Mouse (Mus musculus): ENCODE results near the gene Armc7. TPM values are rescaled to one million over a fixed set of nuclear protein-coding genes. Genes with fewer than 3 reads are reported as not detected.
A peak's percentile ranks its signal among the peaks of the same experiment; 100 is the strongest.
"Not testable (repeated sequence)": the region's sequence is repeated elsewhere in the genome, so short reads cannot be mapped to it uniquely, and the experiment has no call there.

Armc7 gene
- total RNA-seq, 2 experiments from 2014 or later: 2.3 to 2.6 TPM

DNA sequence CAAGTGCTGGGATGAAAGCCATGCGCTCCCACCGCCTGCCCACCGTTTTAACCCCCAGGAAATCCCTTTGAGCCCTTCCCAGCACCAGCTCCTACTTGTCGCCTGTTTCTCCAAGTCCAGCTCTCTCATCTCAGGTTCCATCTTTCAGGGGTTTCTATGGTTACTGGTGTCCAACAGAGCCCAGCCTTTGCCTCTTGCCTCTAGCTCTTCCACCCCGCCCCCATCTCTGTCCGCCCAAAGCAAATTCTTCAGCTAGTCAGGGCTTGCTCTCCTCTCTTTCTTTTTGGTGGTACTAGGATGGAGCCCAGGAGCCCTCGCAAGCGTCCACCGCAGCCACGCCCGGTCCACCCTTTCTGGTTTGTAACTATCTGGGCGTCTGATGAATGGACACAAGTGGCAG, 9.7 kb downstream of the Armc7 start:
- DNase-seq: no peak
- intact Hi-C loops (cut with DNase I): loop anchor here (10.0 kb wide), 1 partner anchor 350 kb away; no protein-coding TSS in a partner anchor

- DNase-seq: no peak
- intact Hi-C loops (cut with DNase I): loop anchor here (10.0 kb wide), 1 partner anchor 346 kb away; no protein-coding TSS in a partner anchor
Observed at GRCm38 (mm10) chr11:115488551-115489104, 13.2 kb downstream of the Armc7 start.

GRCm38 (mm10) chr11:115490441-115491355, 15.2 kb downstream of the Armc7 start:
- intact Hi-C loops (cut with DNase I): loop anchor here (5.0 kb wide), 1 partner anchor 112 kb away; the partner anchor contains the start of genes Gga3 and Mrps7
- no peak for DNase-seq

DNA sequence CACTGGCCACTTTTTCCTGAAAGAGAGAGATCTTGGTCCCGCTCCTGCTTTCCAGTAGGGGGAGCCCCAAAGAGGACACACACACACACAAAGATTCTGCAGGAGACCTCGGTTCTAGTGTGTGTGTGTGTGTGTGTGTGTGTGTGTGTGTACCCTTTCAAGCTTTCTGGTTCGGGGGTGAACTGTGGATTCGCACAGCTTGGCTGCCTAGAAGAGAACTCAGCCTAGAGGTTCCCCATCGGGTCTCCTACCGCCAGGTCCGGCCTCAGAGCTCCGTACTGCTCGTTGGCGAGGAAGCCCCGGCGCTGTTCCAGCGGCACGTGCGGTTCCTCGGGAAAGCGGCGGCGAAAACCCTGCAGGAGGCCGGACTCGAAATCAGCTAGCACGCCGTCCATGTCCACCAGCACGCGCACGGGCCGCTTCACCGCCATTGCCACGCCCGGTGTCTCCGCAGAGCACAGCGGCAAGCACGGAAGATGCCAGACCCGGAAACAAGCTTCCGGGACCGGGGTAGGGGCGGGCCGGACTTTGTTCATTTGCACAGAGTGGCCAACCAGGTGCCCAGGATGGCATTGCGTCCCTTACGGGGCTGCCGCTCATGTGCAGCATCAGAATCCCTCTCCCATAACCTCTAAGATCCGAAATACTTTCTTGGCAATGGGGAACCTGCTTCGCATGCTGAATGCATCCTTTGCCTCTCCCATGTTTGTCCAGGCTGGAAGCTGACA, 16.1 kb downstream of the Armc7 start, which contains the start of gene Nt5c:
Gene Nt5c, minus strand, starts transcription at position 507 of the 728 bp plus-strand sequence.
- intact Hi-C loops (cut with DNase I): loop anchor here (5.0 kb wide), 1 partner anchor 111 kb away; the partner anchor contains the start of genes Gga3 and Mrps7

DNA sequence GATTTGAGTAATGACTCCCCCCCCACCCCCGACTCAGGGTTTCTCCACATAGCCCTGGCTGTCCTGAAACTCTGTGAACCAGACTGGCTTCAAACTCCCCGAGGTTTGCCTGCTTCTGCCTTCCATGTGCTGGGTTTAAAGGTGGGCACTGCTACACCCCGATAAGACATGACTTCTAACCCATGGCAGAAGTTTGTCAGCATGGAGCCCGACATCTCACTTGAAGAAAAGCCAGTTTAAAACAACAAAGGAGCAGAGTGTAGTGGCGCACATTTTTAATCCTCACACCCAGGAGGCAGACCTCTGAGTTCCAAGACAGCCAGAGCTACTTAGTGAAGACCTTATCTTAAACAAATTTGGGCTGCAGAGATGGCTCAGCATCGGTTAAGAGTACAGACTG, 16.9 kb downstream of the Armc7 start:
- no peak for DNase-seq

More for the DNA sequence above, 16.1 kb downstream of the Armc7 start, which contains the start of gene Nt5c:
- peak; percentile 82 to 83 for DNase-seq

GRCm38 (mm10) chr11:115496559-115496958, 21.1 kb downstream of the Armc7 start:
- DNase-seq; intact Hi-C loops (cut with DNase I): not testable (repeated sequence)

More for the DNA sequence above, 16.9 kb downstream of the Armc7 start:
- intact Hi-C loops (cut with DNase I): loop anchor here (5.0 kb wide), 1 partner anchor 110 kb away; the partner anchor contains the start of genes Gga3 and Mrps7

DNA sequence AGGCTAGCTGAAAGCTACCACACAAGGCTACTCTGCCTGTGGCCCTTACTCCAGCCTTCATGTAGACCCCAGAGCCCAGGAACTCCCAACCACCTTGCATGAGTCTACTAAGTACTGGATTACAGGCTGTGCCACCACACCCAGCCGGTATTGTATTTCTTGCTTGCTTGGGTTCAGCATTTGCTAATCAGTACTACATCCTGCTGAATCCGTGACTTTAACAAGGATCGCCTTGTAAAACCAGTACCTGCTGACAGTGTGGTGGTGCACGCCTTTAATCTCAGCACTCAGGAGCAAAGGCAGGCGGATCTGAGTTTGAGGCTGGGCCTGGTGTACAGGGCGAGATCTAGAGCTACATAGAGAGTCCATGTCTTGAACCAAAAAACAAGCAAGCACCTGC, 27.2 kb downstream of the Armc7 start:
- DNase-seq: no peak
- intact Hi-C loops (cut with DNase I): no loop called here

DNA sequence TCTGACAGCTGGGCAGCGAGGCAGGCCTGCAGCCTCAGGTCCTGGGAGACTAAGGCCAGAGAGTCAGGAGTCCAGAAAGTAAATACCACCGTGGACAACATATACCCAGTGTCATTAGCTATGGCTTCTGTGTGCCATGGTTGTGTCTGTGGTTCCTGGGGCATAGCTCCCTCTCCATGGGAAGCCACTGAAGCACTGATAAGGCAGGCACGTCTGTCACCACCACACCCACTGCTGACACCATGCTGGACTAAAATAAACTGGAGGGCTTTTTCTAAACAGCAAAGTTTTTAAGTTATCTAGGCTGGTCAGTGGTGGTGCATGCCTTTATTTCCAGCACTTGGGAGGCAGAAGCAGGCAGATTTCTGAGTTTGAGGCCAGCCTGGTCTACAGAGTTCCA, 31.1 kb downstream of the Armc7 start:
- no peak for DNase-seq
- intact Hi-C loops (cut with DNase I): no loop called here

- intact Hi-C loops (cut with DNase I): no loop called here
- no peak for DNase-seq
Observed at GRCm38 (mm10) chr11:115508061-115508460, 32.6 kb downstream of the Armc7 start.

DNA sequence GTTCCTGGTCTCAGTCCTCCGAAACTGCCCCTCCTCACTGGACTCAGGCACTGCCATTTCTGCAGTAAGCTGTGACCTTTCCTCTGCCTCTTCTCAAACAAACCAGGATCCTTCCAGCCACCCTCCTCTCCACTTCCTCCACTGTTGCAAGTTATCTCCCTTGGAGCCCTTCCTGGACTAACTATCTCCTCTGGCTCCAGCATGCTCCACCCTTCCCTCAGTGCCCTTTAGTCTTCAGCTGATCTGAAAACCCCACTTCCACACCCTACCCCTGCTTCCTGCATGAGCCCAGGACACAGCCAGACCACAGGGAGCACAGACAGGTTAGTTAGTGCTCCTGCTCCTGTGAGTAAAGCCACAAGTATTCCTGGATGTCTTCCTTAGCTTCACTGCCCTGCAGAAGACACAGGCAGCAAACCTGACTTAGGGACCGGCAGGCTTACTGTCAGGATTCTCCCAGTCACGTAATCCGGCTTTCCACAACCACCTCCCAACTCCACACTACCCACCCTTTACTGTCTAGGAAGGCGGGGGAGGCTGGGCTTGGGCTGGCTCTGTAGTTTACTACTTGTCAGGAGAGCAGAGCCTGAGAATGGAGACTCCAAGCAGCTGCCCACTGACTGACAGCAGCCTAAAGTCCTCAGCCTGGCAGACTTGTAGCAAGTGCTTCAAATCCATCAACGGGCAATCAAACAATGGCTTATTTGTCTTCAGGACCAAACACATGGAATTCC, 34.5 kb downstream of the Armc7 start:
- peak; percentile 38 to 42 for DNase-seq
- intact Hi-C loops (cut with DNase I): no loop called here

GRCm38 (mm10) chr11:115510507-115510888, 35.0 kb downstream of the Armc7 start:
- intact Hi-C loops (cut with DNase I): no loop called here
- no peak for DNase-seq

- intact Hi-C loops (cut with DNase I): no loop called here
- no peak for DNase-seq
Observed at GRCm38 (mm10) chr11:115511121-115511520, 35.7 kb downstream of the Armc7 start.

DNA sequence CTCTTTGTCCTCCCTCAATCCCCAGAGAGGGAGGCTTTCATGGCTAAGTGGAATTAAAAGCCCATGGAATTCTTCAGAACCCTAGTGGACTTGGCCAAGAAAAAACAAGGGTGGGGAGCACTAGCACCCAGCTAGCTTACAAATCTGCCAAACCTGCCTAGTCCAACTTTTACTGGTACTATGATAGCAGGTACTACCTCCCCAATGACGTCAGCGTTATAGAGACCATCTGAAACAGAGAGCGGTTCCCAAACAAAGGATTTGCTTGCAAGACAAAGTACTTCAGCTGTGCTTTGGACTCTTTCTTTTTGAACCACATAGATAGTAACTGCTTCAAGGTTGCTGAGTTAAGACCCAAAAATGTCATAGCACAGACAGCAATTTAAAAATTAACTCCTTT, 36.5 kb downstream of the Armc7 start:
- intact Hi-C loops (cut with DNase I): no loop called here
- no peak for DNase-seq

DNA sequence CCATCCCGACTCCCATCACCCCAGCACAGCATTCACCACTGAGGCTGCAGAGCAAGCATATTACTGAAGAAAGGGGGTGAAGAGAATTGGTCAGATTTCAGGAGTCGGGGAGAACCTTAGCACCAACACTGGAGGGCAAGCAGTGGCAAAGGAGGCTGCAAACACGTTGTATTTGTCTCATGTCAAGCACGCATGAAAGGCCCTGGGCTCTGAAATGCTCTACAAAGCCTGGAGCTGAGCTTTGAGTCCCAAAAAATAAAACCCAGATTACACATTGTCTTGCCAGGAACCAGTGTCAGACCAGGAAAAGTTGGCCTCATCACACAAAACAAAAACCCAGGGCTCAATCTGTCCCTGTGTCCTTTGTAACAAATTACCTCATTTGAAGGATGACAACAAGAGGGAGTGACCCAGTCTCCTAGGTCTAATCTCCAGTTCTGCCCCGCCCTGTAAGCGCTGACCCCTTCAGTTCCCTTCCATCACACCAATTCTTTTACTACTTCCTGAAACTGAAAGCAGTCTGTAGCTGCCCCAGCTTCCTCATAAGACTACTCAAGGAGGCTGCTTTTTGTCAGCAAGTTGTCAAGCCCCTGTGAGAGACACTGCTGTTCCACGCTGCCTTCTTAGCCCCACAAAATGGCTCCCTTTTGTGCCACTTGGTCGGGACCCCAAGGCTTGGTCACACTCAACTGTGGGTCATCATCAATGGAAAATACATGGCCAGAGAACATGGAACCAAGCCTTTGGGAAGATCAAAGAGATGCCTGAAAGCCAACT, 37.1 kb downstream of the Armc7 start:
- peak; percentile 56 to 62 for DNase-seq
- intact Hi-C loops (cut with DNase I): no loop called here

GRCm38 (mm10) chr11:115513271-115514237, 38.1 kb downstream of the Armc7 start:
- intact Hi-C loops (cut with DNase I): loop anchor here (2.0 kb wide), 1 partner anchor 21 kb away; no protein-coding TSS in a partner anchor
- peak; percentile 57 to 62 for DNase-seq

GRCm38 (mm10) chr11:115514238-115514663, 38.8 kb downstream of the Armc7 start, which contains the start of gene Jpt1:
Jpt1 (minus strand) TSS chr11:115514387.
- DNase-seq: peak; percentile 99
- intact Hi-C loops (cut with DNase I): loop anchor here (2.0 kb wide), 1 partner anchor 21 kb away; no protein-coding TSS in a partner anchor

DNA sequence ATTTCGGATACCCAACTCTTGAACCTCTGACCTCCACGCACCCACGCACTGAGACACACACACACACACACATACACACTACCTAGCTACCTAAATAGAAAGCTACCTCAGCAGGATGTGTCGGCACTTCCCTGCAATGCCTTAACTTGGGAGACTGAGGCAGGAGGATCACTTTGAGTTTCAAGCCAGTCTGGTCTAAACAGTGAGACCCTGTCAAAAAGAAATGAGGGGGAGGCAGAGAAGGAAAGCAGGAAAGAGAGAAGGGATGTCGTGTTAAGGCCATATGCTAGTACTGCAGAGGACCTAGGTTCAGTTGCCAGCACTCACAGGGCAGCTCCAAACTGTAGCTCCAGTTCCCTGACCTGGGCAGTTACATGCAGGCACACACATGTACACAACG, 39.6 kb downstream of the Armc7 start:
- intact Hi-C loops (cut with DNase I): loop anchor here (2.0 kb wide), 1 partner anchor 20 kb away; no protein-coding TSS in a partner anchor
- no peak for DNase-seq

DNA sequence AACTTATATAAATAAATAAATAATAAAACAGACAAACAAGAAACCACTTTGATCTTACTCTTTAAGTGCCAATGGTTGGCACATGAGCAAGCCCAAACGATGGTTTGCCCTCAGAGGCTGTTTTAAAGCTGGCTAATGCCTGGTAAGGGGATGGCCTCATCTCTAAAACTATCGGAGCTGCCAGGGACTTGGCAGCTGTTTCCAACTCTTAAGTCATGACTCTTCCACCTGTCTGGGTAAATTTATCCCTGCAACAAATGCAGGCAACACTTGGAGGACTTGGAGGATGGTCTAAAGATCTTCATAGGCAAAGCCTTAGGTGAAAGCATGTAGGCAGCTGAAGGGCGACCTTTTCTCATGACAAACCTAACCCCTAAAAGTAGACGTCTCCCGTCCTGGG, 41.5 kb downstream of the Armc7 start:
- intact Hi-C loops (cut with DNase I): no loop called here
- no peak for DNase-seq

Data from heart, postnatal 10 days (tissue).